Mouse (Mus musculus): ENCODE measurements at regions not wholly inside any gene's neighbourhood (a gene's known extent, or its start where the extent isn't known, plus 50 kb on each side); places are given as distances from the start of the nearest gene placed in this dataset.

- 0 out of 2 replicates have a peak, but pooled peaks have one; percentile 8 for TF ChIP-seq POLR2A (IDR thresholded peaks at IDR 0.05; ENCODE audit: extremely low read depth, insufficient read depth, low read length)
- no peak for TF ChIP-seq CTCF (IDR thresholded peaks at IDR 0.05; ENCODE audit: extremely low read depth, insufficient read depth, low read length)
Observed at GRCm38 (mm10) chr9:122642913-122643312, 104.2 kb upstream of the Topaz1 start.

All from cortical plate, adult 2 months (tissue).